Mouse (Mus musculus) gastrocnemius, postnatal 10 days (tissue): ENCODE results near the gene Ppm1h. TPM values are rescaled to one million over a fixed set of nuclear protein-coding genes. Genes with fewer than 3 reads are reported as not detected.

Source experiments
- DNase-seq: peaks from one replicate; pipeline ENCODE4 v3.0.0; 2021; ENCODE audit warnings: mixed read lengths
- total RNA-seq, 2 experiments: library from RNA; stranded (reverse); gene quantifications; 2 replicates each; pipeline ENCODE4 v1.2.3; 2021

Gene Ppm1h
- total RNA-seq, 2 experiments from 2014 or later: 3.1 to 4.8 TPM

GRCm38 (mm10) chr10:122770337-122770736 lies 91.8 kb downstream of the Ppm1h start:
- no peak for DNase-seq

DNA sequence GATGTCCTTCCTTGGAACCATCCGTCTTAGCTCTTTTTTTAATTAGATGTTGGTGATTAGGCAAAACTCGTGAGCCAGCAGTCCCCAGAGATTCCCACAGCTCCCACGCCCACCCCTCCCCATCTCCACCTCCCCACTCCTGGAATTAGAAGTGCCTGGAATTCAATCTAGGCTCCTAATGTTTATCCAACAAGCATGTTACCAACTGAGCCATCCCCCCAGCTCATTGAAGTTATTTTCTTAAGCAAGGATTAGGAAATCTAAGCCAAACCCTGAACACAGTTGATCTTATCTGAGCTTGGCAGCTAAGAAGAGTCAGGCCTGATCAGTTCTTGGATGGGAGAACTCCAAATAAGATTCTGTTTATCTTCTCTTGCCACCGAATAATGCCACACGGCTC lies 92.4 kb downstream of the Ppm1h start:
- no peak for DNase-seq

GRCm38 (mm10) chr10:122774169-122774568 lies 95.6 kb downstream of the Ppm1h start:
- no peak for DNase-seq

GRCm38 (mm10) chr10:122777436-122777835 lies 98.9 kb downstream of the Ppm1h start:
- DNase-seq: no peak

DNA sequence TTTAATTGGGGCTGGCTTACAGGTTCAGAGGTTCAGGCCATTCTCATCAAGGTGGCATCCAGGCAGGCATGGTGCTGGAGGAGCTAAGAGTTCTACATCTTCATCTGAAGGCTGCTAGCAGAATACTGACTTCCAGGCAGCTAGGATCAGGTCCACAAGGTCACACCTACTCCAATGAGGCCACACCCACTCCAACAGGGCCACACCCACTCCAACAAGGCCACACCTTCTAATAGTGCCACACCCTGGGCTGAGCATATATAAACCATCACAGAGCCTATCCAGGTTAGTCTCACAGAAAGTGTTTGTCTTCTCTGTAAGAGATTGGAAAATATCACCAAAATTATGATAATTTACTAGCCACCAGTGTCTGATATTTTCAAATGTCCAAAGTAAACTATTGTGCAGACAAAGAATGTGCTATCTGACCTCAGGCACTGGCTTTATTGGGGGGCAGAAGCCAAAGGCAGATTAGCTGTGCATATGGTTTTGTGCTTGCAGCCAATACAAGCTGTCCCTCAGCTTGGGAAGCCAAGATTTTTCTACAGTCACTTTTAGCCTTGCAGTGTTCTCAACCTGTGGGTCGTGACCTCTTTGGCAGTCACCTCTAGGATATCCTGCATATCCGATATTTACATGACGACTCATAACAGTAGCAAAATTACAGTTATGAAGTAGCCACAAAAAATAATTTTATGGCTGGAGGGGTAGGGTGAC lies 99.5 kb downstream of the Ppm1h start:
- no peak for DNase-seq

- DNase-seq: no peak
These were observed 100.8 kb downstream of the Ppm1h start for GRCm38 (mm10) chr10:122779351-122779750.

GRCm38 (mm10) chr10:122782755-122783154 lies 104.2 kb downstream of the Ppm1h start:
- peak; percentile 34 for DNase-seq

GRCm38 (mm10) chr10:122789648-122790170 lies 111.1 kb downstream of the Ppm1h start:
- DNase-seq: no peak

GRCm38 (mm10) chr10:122792021-122792966 lies 113.7 kb downstream of the Ppm1h start:
- no peak for DNase-seq

DNA sequence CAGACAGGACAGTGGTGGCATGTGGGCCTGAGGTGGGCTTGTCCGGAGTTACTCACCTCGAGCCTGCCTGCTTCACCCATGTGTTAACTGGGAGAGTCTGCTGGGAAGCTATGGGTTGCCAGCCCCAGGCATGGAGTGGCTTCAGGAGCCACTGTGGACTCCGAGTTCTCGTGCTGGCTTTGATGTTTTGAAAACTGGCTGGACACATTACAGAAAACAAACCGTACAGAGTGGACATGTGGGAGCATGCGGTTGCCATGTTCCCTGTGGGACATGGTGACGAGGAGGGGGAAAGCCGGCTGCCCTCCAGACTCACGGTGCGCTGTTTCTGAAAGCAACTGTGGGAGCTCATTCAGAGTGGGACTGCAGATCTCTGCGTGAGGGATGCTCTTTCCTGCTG lies 114.6 kb downstream of the Ppm1h start:
- no peak for DNase-seq

DNA sequence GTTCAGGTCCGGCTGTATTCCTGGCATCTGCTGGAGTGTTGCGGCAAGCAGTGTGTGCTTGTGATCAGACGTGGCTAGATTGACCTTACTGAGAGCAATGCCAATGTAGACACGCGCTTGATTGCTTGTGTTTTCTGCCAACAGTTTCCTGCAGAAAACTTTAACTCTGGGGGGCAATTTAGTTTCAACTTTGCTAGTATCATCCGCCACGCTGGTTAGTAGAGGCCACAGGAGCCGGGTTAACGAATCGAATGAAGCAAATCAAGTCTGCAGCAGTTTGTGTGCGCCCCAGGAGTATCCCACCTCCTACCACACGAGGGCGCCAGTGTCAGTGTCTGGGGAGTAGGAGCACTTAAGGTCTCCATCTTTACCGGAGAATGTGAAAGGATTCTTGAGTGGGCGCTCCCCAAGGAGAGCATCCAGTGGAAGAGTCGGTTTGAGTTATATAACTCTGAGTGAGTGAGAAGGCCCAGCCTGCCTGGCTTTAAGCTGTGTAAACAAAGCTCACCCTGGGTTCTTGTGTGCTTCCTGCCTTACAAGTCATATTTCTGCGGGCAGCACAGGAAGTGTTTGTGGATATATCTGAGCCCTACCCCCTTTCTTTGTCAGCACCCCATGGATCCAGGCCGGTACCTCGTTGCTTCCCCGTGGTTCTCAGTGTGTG lies 115.8 kb downstream of the Ppm1h start:
- DNase-seq: peak; percentile 69

GRCm38 (mm10) chr10:122797955-122798354 lies 119.4 kb downstream of the Ppm1h start:
- no peak for DNase-seq

GRCm38 (mm10) chr10:122800003-122800731 lies 121.6 kb downstream of the Ppm1h start:
- DNase-seq: no peak

DNA sequence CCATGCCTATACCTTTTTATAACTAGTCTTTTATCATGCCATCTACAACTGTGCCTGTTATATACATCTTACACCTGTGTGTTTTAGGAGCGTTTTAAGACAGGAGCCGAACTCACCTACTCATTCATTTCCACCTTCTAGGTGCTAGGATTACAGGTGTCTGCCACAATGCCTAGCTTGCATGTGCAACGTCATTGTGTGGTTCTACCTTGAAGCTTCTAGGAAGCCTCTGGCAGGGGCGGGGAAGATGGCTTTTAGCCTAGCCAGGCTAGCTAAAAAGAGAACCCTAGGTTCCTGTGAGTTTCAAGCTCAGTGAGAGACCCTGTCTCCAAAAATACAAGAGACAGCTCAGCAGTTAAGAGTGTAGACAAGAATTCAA lies 122.2 kb downstream of the Ppm1h start:
- DNase-seq: no peak

- no peak for DNase-seq
These were observed 123.7 kb downstream of the Ppm1h start for GRCm38 (mm10) chr10:122802218-122802617.

GRCm38 (mm10) chr10:122802901-122803300 lies 124.3 kb downstream of the Ppm1h start:
- DNase-seq: no peak

DNA sequence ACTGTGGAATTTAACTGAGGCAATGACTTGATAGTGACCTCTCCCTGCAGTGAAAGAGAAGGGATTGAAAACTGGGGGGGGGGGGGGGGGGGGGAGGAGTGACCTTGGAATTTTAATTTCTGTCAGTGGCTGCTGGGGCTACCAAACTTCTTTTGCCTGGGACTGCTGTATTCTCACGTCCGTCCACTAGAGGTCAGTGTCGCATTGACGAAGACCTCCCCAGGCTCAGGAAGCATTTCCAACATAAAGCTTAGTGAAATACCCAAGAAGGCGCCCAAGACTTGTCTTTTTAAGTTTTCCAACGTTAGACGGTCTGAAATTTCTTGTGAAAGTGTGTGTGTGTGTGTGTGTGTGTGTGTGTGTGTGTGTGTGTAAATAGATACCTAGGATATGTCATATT lies 125.3 kb downstream of the Ppm1h start:
- peak; percentile 84 for DNase-seq

DNA sequence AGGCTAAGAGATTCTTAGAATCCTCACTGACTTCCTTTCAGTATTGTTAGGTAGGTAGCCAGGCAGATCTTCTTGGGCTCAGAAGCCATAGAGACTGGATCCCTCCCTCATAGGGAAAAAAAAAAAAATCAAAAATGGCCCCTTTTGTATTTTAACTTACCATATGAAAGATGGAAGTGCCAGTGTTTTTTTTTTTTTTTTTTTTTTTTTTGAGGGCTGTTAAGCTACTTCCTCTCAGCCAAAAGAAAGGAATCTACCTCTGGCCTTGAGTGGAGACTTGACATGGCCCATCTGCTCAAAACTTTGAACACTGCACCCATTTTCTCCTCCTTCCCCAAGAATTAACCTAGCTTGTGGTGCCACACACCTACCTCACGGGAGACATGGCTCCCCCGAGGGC lies 127.3 kb downstream of the Ppm1h start:
- DNase-seq: no peak

DNA sequence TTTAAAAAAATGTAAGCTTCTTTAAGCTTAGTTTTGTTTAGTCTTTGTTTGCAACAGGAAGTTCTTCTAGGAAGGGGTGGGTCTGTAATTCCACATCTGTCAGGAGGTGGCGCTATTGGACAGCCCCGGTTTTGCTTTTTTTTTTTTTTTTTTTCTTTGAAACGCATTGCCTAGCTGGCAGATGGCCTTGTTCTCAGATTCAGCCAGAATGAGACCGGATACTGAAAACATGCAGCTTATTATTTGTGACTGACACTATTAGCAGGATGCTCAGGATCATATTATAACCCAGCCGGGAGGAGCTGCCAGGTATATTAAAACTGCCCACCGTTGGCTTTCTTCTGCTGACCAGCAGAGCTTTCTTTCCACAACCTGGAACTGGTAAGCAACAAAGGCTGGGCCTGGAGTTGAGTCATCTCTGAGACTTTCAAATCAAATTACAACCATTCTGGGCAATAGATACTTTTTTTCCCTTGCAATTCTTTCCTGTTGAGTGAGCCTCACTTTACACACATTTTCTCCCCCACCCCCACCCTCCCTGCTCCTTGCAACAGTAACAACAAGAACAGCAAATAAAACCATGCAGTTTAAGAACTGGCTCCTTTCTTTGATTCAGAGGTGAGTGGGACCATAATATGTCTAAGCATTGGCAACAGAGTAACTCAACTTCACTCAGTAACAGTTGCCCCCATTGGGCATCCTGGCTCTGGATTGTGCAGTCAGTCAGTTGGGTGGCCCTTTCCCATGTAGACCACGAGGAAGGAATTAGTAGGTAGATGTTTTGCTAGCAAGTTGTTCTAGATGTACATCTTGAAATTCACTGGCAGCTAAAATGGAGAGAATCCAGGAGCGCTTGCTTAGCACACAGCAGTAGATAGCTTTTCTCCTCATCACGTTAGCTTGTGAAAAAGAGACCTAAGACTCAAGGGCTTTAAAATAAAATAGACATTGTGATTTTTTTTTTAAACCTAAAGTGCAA lies 128.9 kb downstream of the Ppm1h start:
- DNase-seq: peak; percentile 84

GRCm38 (mm10) chr10:122808186-122808585 lies 129.6 kb downstream of the Ppm1h start:
- DNase-seq: no peak

- DNase-seq: no peak
These were observed 131.3 kb downstream of the Ppm1h start for GRCm38 (mm10) chr10:122809851-122810250.
